9 mouse cellular contexts compared by ENCODE assay signal in genomic region chr14:99039308-99039707, GRCm38 (mm10). TPM values are rescaled to one million over a fixed set of nuclear protein-coding genes. Genes with fewer than 3 reads are reported as not detected.
DNase-seq lines count a peak whose midpoint lies in the region; ATAC-seq and TF ChIP-seq lines count a peak whose summit lies in the region.
"Not testable (repeated sequence)": the region's sequence is repeated elsewhere in the genome, so short reads cannot be mapped to it uniquely, and the experiment has no call there.
"Had no signal": no experiment of that assay in that cellular context is flagged by ENCODE, and none has a peak within 500 bp of the region (broad histone marks: within the 10 kb centered on the region; RNA-seq: fewer than 3 reads in every experiment).

No protein-coding gene starts in this region.

- TF ChIP-seq EP300 in ES-Bruce4 (IDR thresholded peaks at IDR 0.05; ENCODE audit: insufficient read depth, low read depth, low read length), result peak; percentile 93

- H3K4me1 ChIP-seq in E14TG2a.4 (replicated peaks; ENCODE audit: low read depth, low read length) (peaks cover 70% of the 10 kb centered on the region), ES-E14 (ENCODE audit: control insufficient read depth in 2 of 2, insufficient read depth in 2 of 2, low read length in 2 of 2, poor library complexity in 1 of 2) (peaks cover 17 to 21% of the 10 kb centered on the region in 2 experiments)
- H3K4me1 ChIP-seq in ES-Bruce4 (ENCODE audit: control insufficient read depth, insufficient read depth, low read length); intestine, embryonic 14.5 days (replicated peaks; ENCODE audit: control insufficient read depth, insufficient read depth, low read length); limb, embryonic 11.5 days (ENCODE audit: control insufficient read depth, insufficient read depth, low read length): not testable (repeated sequence)

- H3K36me3 ChIP-seq in E14TG2a.4 (ENCODE audit: insufficient read depth, low read length) (peaks cover 37% of the 10 kb centered on the region), ES-Bruce4 (ENCODE audit: control insufficient read depth, insufficient read depth, low read length, poor library complexity, severe bottlenecking) (peaks cover 13% of the 10 kb centered on the region)
- H3K36me3 ChIP-seq in ES-E14 (ENCODE audit: control insufficient read depth, insufficient read depth, low read length, poor library complexity, severe bottlenecking); limb, embryonic 11.5 days (ENCODE audit: control insufficient read depth, insufficient read depth, low read length): not testable (repeated sequence)
- peaks cover 35% of the 10 kb centered on the region for H3K36me3 ChIP-seq in intestine, embryonic 14.5 days (ENCODE audit: control insufficient read depth, insufficient read depth, low read length)

- H3K27ac ChIP-seq in ES-Bruce4 (ENCODE audit: insufficient read depth, low read length), result peak overlapping the region; percentile 74
- peak overlapping the region; percentile 86 for H3K27ac ChIP-seq in ES-E14 (ENCODE audit: insufficient read depth, low read depth, low read length, poor library complexity, severe bottlenecking)
- not testable (repeated sequence) for H3K27ac ChIP-seq in intestine, embryonic 14.5 days (ENCODE audit: low read depth); limb, embryonic 11.5 days (replicated peaks; ENCODE audit: low read depth, low read length)

- not testable (repeated sequence) for TF ChIP-seq POLR2A in ES-Bruce4 (IDR thresholded peaks at IDR 0.05; ENCODE audit: insufficient read depth, low read length)

- H3K4me3 ChIP-seq in E14TG2a.4 (replicated peaks; ENCODE audit: low read length) (peak overlapping the region; percentile 50), ES-Bruce4 (ENCODE audit: low read depth, low read length) (peak overlapping the region; percentile 6; the same call in 1 of the 2 replicates), ES-E14 (ENCODE audit: insufficient read depth in 1 of 2, low read depth in 1 of 2, low read length in 2 of 2, poor library complexity in 1 of 2, severe bottlenecking in 1 of 2) (peak overlapping the region in 1 of 2 experiments; percentile 33; a peak in 2 of 4 replicates)
- H3K4me3 ChIP-seq in intestine, embryonic 14.5 days (ENCODE audit: low read depth, low read length); limb, embryonic 11.5 days (ENCODE audit: low read depth, low read length): not testable (repeated sequence)

- WGBS in intestine, embryonic 14.5 days, result 83% methylated on average over 5 of the region's 5 CpGs
- 88% methylated on average over 5 of the region's 5 CpGs for WGBS in limb, embryonic 11.5 days

- DNase-seq in ES-CJ7 (ENCODE audit: low read depth, low spot score) (peak; percentile 91), ES-E14 (ENCODE audit: low read depth, low spot score) (peak; percentile 54), R1 (ENCODE audit: low read depth, low spot score) (peak; percentile 89), ZHBTc4 (ENCODE audit: low read depth, low spot score) (peak; percentile 93)
- peak; percentile 18 for DNase-seq in intestine, embryonic 14.5 days (ENCODE audit: low spot score)
- peak; percentile 15 for DNase-seq in limb, embryonic 11.5 days (ENCODE audit: low spot score)

- not testable (repeated sequence) for H3K4me2 ChIP-seq in intestine, embryonic 14.5 days (ENCODE audit: low read length); limb, embryonic 11.5 days (ENCODE audit: low read depth, severe bottlenecking)

- in situ Hi-C loops in ES-E14 (cut with MboI; ENCODE audit: low sequenced_read_pairs in 2 of 2, unreplicated experiment in 2 of 2), result not testable (repeated sequence)

- not testable (repeated sequence) for H3K27me3 ChIP-seq in E14TG2a.4 (ENCODE audit: insufficient read depth, low read length); ES-Bruce4 (ENCODE audit: control insufficient read depth, insufficient read depth, low read length, poor library complexity, severe bottlenecking); intestine, embryonic 14.5 days (replicated peaks; ENCODE audit: control insufficient read depth, insufficient read depth, low read length); limb, embryonic 11.5 days (ENCODE audit: control insufficient read depth, insufficient read depth, low read length)

- not testable (repeated sequence) for TF ChIP-seq CTCF in E14TG2a.4 (conservative IDR thresholded peaks at IDR 0.05; ENCODE audit: low read length); ES-Bruce4 (IDR thresholded peaks at IDR 0.05; ENCODE audit: low read depth, low read length)

- not testable (repeated sequence) for H3K9ac ChIP-seq in ES-Bruce4 (ENCODE audit: low read depth, poor library complexity, severe bottlenecking); ES-E14 (ENCODE audit: insufficient read depth, low read depth, low read length, poor library complexity, severe bottlenecking); intestine, embryonic 14.5 days (ENCODE audit: low read length); limb, embryonic 11.5 days (ENCODE audit: low read length)

- H3K9me3 ChIP-seq in E14TG2a.4 (ENCODE audit: low read length); ES-Bruce4 (replicated peaks; ENCODE audit: control insufficient read depth, insufficient read depth, low read length, poor library complexity, severe bottlenecking); ES-E14 (ENCODE audit: control insufficient read depth, insufficient read depth, low read depth, low read length); intestine, embryonic 14.5 days (ENCODE audit: control insufficient read depth, low read length); limb, embryonic 11.5 days (ENCODE audit: control insufficient read depth, low read length): not testable (repeated sequence)

- not testable (repeated sequence) for ATAC-seq in intestine, embryonic 14.5 days (replicated peaks; ENCODE audit: low FRiP score, low TSS enrichment, low read depth); limb, embryonic 11.5 days (ENCODE audit: insufficient number of reproducible peaks, low FRiP score, low TSS enrichment, low read depth)

RNA-seq across cellular contexts. Expression of gene Mzt1, which starts 6.6 kb away (rescaled TPM):
- polyA plus RNA-seq in ES-Bruce4 (2011; ENCODE audit: insufficient read depth, insufficient read length, low read depth, missing spikeins), result 98.0 and 109 TPM in 2 replicates
- 18.5 and 20.3 TPM in 2 replicates for total RNA-seq in ES-E14 (2012; rRNA removed)
- polyA plus RNA-seq in intestine, embryonic 14.5 days (2014; fragmentation: Nextera tagmentation; extraction: Ambion mirVana), result 53.1 and 64.1 TPM in 2 replicates
- polyA plus RNA-seq in limb, embryonic 11.5 days (2014; fragmentation: Nextera tagmentation; extraction: Ambion mirVana), result 104 and 109 TPM in 2 replicates

RNA-seq across cellular contexts. Expression of gene Bora, which starts 6.7 kb away (rescaled TPM):
- polyA plus RNA-seq in ES-Bruce4 (2011; ENCODE audit: insufficient read depth, insufficient read length, low read depth, missing spikeins), result 64.8 and 65.2 TPM in 2 replicates
- total RNA-seq in ES-E14 (2012; rRNA removed), result 18.0 and 29.3 TPM in 2 replicates
- polyA plus RNA-seq in intestine, embryonic 14.5 days (2014; fragmentation: Nextera tagmentation; extraction: Ambion mirVana), result 69.4 and 76.9 TPM in 2 replicates
- polyA plus RNA-seq in limb, embryonic 11.5 days (2014; fragmentation: Nextera tagmentation; extraction: Ambion mirVana), result 94.8 and 103 TPM in 2 replicates

RNA-seq across cellular contexts. Expression of gene Rpl36a-ps1, which starts 45.2 kb away (rescaled TPM):
- 22.7 and 48.2 TPM in 2 replicates for polyA plus RNA-seq in ES-Bruce4 (2011; ENCODE audit: insufficient read depth, insufficient read length, low read depth, missing spikeins)
- total RNA-seq in ES-E14 (2012; rRNA removed), result 24.3 and 51.0 TPM in 2 replicates
- polyA plus RNA-seq in intestine, embryonic 14.5 days (2014; fragmentation: Nextera tagmentation; extraction: Ambion mirVana), result 2.6 TPM in 1 of 2 replicates, not detected in the other
- 1.6 and 1.8 TPM in 2 replicates for polyA plus RNA-seq in limb, embryonic 11.5 days (2014; fragmentation: Nextera tagmentation; extraction: Ambion mirVana)
- polyA plus RNA-seq: adrenal gland, adult 2 months had no signal

RNA-seq across cellular contexts. Expression of gene Pibf1, which starts 59.9 kb away (rescaled TPM):
- 25.3 and 26.7 TPM in 2 replicates for polyA plus RNA-seq in ES-Bruce4 (2011; ENCODE audit: insufficient read depth, insufficient read length, low read depth, missing spikeins)
- total RNA-seq in ES-E14 (2012; rRNA removed), result 12.9 and 15.5 TPM in 2 replicates
- 17.7 and 21.6 TPM in 2 replicates for polyA plus RNA-seq in intestine, embryonic 14.5 days (2014; fragmentation: Nextera tagmentation; extraction: Ambion mirVana)
- polyA plus RNA-seq in limb, embryonic 11.5 days (2014; fragmentation: Nextera tagmentation; extraction: Ambion mirVana), result 24.8 and 29.9 TPM in 2 replicates

Comparison
In these comparisons a context has a peak if more than half of its experiments do, and no peak if none do; other contexts are left out.
1. DNase-seq: peak in every context shown above with its lines; median percentile 93 in ZHBTc4; 91 in ES-CJ7; 89 in R1; 54 in ES-E14; 18 in intestine, embryonic 14.5 days; 15 in limb, embryonic 11.5 days.